Comparison of ENCODE assay signal across 12 mouse cellular contexts in genomic region chr17:13549975-13550895, GRCm38 (mm10).
A peak's percentile ranks its signal among the peaks of the same experiment; 100 is the strongest.
DNase-seq lines count a peak whose midpoint lies in the region; ATAC-seq lines count a peak whose summit lies in the region.
"Had no signal": no experiment of that assay in that cellular context is flagged by ENCODE, and none has a peak within 500 bp of the region (broad histone marks: within the 10 kb centered on the region; RNA-seq: fewer than 3 reads in every experiment).

No protein-coding gene starts in this region.

- no peak overlapping the region for H3K27ac ChIP-seq in embryonic facial prominence, embryonic 11.5 days (replicated peaks; ENCODE audit: low read depth, low read length)
- H3K27ac ChIP-seq in embryonic facial prominence, embryonic 10.5 days (replicated peaks), result no peak overlapping the region
- H3K27ac ChIP-seq in lung, embryonic 16.5 days (ENCODE audit: low read length), result no peak overlapping the region
- no peak overlapping the region for H3K27ac ChIP-seq in limb, embryonic 13.5 days
- no peak overlapping the region for H3K27ac ChIP-seq in neural tube, embryonic 15.5 days (replicated peaks)
- H3K27ac ChIP-seq: macrophage had no signal

- 63% methylated on average over 9 of the region's 9 CpGs for WGBS in embryonic facial prominence, embryonic 11.5 days
- 69% methylated on average over 9 of the region's 9 CpGs for WGBS in embryonic facial prominence, embryonic 10.5 days
- WGBS in lung, embryonic 16.5 days, result 59% methylated on average over 9 of the region's 9 CpGs
- 66% methylated on average over 9 of the region's 9 CpGs for WGBS in limb, embryonic 13.5 days
- WGBS in neural tube, embryonic 15.5 days, result 72% methylated on average over 9 of the region's 9 CpGs

- no peak for DNase-seq in embryonic facial prominence, embryonic 11.5 days (ENCODE audit: low spot score)
- DNase-seq in embryonic facial prominence, embryonic 10.5 days (ENCODE audit: low spot score), result no peak
- DNase-seq in lung, postnatal 4 days, result no peak
- DNase-seq in spleen, adult 18-20 months, result no peak
- no peak for DNase-seq in thymus, adult 18-20 months
- DNase-seq: cerebellum, adult 9-11 months; kidney, adult 9 months; right cerebral cortex, postnatal 14 days had no signal

- no peak overlapping the region for H3K4me2 ChIP-seq in embryonic facial prominence, embryonic 11.5 days (ENCODE audit: low read depth, low read length)
- no peak overlapping the region for H3K4me2 ChIP-seq in lung, embryonic 16.5 days (ENCODE audit: low read depth, low read length)
- no peak overlapping the region for H3K4me2 ChIP-seq in limb, embryonic 13.5 days (replicated peaks)
- H3K4me2 ChIP-seq in neural tube, embryonic 15.5 days, result no peak overlapping the region

- no peaks in the 10 kb centered on the region for H3K4me1 ChIP-seq in embryonic facial prominence, embryonic 11.5 days (ENCODE audit: control insufficient read depth, insufficient read depth, low read length)
- H3K4me1 ChIP-seq in embryonic facial prominence, embryonic 10.5 days, result peaks cover under 1% of the 10 kb centered on the region; the same call in 1 of the 2 replicates
- peaks cover under 1% of the 10 kb centered on the region; the same call in 1 of the 2 replicates for H3K4me1 ChIP-seq in lung, embryonic 16.5 days (replicated peaks; ENCODE audit: control insufficient read depth, insufficient read depth, low read length)
- H3K4me1 ChIP-seq in limb, embryonic 13.5 days, result 0 out of 2 replicates have a peak, but pooled peaks cover under 1% of the 10 kb centered on the region
- H3K4me1 ChIP-seq in neural tube, embryonic 15.5 days, result no peaks in the 10 kb centered on the region

- peaks cover 29% of the 10 kb centered on the region for H3K9me3 ChIP-seq in embryonic facial prominence, embryonic 11.5 days (replicated peaks; ENCODE audit: control insufficient read depth, low read length)
- H3K9me3 ChIP-seq in embryonic facial prominence, embryonic 10.5 days, result peaks cover 62% of the 10 kb centered on the region
- peaks cover 26% of the 10 kb centered on the region for H3K9me3 ChIP-seq in lung, embryonic 16.5 days (ENCODE audit: control insufficient read depth, low read length)
- H3K9me3 ChIP-seq in limb, embryonic 13.5 days, result peaks cover 63% of the 10 kb centered on the region
- peaks cover 53% of the 10 kb centered on the region for H3K9me3 ChIP-seq in neural tube, embryonic 15.5 days (replicated peaks)

- no peaks in the 10 kb centered on the region for H3K36me3 ChIP-seq in embryonic facial prominence, embryonic 11.5 days (replicated peaks; ENCODE audit: control insufficient read depth, insufficient read depth, low read depth, low read length)
- H3K36me3 ChIP-seq in embryonic facial prominence, embryonic 10.5 days (replicated peaks), result no peaks in the 10 kb centered on the region
- H3K36me3 ChIP-seq in lung, embryonic 16.5 days (ENCODE audit: control insufficient read depth, insufficient read depth, low read length), result no peaks in the 10 kb centered on the region
- H3K36me3 ChIP-seq in limb, embryonic 13.5 days, result no peaks in the 10 kb centered on the region
- H3K36me3 ChIP-seq in neural tube, embryonic 15.5 days, result no peaks in the 10 kb centered on the region

- ATAC-seq in embryonic facial prominence, embryonic 11.5 days (replicated peaks; ENCODE audit: insufficient number of reproducible peaks, low FRiP score, low TSS enrichment, low read depth), result peak; percentile 74
- ATAC-seq in lung, embryonic 16.5 days (ENCODE audit: low read depth), result peak; percentile 58; the same call in 1 of the 2 replicates
- ATAC-seq in limb, embryonic 13.5 days (ENCODE audit: low FRiP score, low read depth), result peak; percentile 73
- 0 out of 2 replicates have a peak, but pooled peaks have one; percentile 56 for ATAC-seq in neural tube, embryonic 15.5 days (ENCODE audit: low FRiP score)

- no peak overlapping the region for H3K9ac ChIP-seq in embryonic facial prominence, embryonic 11.5 days (replicated peaks; ENCODE audit: low read length)
- no peak overlapping the region for H3K9ac ChIP-seq in lung, embryonic 16.5 days (ENCODE audit: low read length)
- no peak overlapping the region for H3K9ac ChIP-seq in limb, embryonic 13.5 days
- H3K9ac ChIP-seq in neural tube, embryonic 15.5 days (replicated peaks), result no peak overlapping the region

- H3K4me3 ChIP-seq in embryonic facial prominence, embryonic 11.5 days (ENCODE audit: low read depth, low read length), result no peak overlapping the region
- H3K4me3 ChIP-seq in embryonic facial prominence, embryonic 10.5 days, result no peak overlapping the region
- no peak overlapping the region for H3K4me3 ChIP-seq in lung, embryonic 16.5 days (ENCODE audit: low read length)
- no peak overlapping the region for H3K4me3 ChIP-seq in limb, embryonic 13.5 days
- no peak overlapping the region for H3K4me3 ChIP-seq in neural tube, embryonic 15.5 days (replicated peaks)

- no peaks in the 10 kb centered on the region for H3K27me3 ChIP-seq in embryonic facial prominence, embryonic 11.5 days (ENCODE audit: control insufficient read depth, insufficient read depth, low read length)
- no peaks in the 10 kb centered on the region for H3K27me3 ChIP-seq in embryonic facial prominence, embryonic 10.5 days (replicated peaks; ENCODE audit: low read depth, poor library complexity, severe bottlenecking)
- H3K27me3 ChIP-seq in lung, embryonic 16.5 days (ENCODE audit: control insufficient read depth, insufficient read depth, low read depth, low read length), result no peaks in the 10 kb centered on the region
- no peaks in the 10 kb centered on the region for H3K27me3 ChIP-seq in limb, embryonic 13.5 days
- no peaks in the 10 kb centered on the region for H3K27me3 ChIP-seq in neural tube, embryonic 15.5 days (replicated peaks)
